ENCODE assay signal across 22 mouse cellular contexts in the genomic region with DNA sequence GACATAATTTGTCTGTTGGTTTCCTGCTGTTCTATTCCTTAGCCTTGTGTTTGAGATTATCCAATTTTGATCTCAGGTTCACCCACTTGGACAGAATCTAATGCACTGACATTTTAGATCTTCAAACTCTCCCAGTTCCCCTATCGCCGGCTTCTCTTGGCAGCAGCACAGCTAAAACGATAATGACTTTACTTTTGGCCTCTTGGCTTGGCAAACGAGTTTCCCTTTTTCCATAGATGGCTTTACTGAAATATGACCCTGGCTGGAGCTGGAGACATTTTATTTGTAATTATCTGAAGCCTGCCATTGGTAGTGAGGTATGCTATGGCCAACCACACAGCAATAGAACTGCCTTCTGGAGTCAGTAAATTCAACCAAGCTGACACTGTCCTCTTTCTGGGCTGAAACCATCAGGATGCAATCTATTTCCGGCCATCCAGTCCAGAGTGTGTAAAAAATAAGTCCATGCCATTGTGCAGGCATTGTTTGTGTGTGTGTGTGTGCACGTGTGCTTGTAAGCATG.
A peak's percentile ranks its signal among the peaks of the same experiment; 100 is the strongest.
DNase-seq lines count a peak whose midpoint lies in the region; ATAC-seq and TF ChIP-seq lines count a peak whose summit lies in the region.
"Had no signal": no experiment of that assay in that cellular context is flagged by ENCODE, and none has a peak within 500 bp of the region (broad histone marks: within the 10 kb centered on the region; RNA-seq: fewer than 3 reads in every experiment).

No protein-coding gene starts in this region.

- WGBS in kidney, postnatal 0 days = 46% methylated on average over 6 of the region's 6 CpGs
- 87% methylated on average over 6 of the region's 6 CpGs for WGBS in forebrain, embryonic 10.5 days
- 75% methylated on average over 6 of the region's 6 CpGs for WGBS in forebrain, embryonic 16.5 days

- no peak for TF ChIP-seq CTCF in kidney, postnatal 0 days (IDR thresholded peaks at IDR 0.05; ENCODE audit: low read depth)

- no peaks in the 10 kb centered on the region for H3K27me3 ChIP-seq in kidney, postnatal 0 days (ENCODE audit: insufficient read depth, low read length)
- H3K27me3 ChIP-seq in forebrain, embryonic 10.5 days (ENCODE audit: poor library complexity, severe bottlenecking) = no peaks in the 10 kb centered on the region
- H3K27me3 ChIP-seq in forebrain, embryonic 16.5 days (replicated peaks; ENCODE audit: control insufficient read depth, insufficient read depth, low read length) = no peaks in the 10 kb centered on the region
- H3K27me3 ChIP-seq: limb, embryonic 15.5 days; megakaryocyte, embryonic 14.5 days; midbrain, embryonic 15.5 days had no signal

- peak; percentile 2 for DNase-seq in gastrocnemius, adult 18-20 months (ENCODE audit: low spot score)
- no peak for DNase-seq in gastrocnemius, postnatal 10 days
- DNase-seq in kidney, postnatal 0 days (ENCODE audit: low spot score) = peak; percentile 6
- no peak for DNase-seq in kidney, adult 18-20 months
- peak; percentile 67 for DNase-seq in adipocyte (ENCODE audit: low spot score)
- DNase-seq in forelimb bud, embryonic 11.5 days (ENCODE audit: low read depth, low spot score) = peak; percentile 7
- DNase-seq in forebrain, embryonic 10.5 days (ENCODE audit: extremely low spot score, low spot score) = no peak
- DNase-seq: adrenal gland, postnatal 14 days; B cell, adult 2 months; cerebellum, adult 8-10 months; forebrain, postnatal 0 days; layer of hippocampus, adult 9-11 months; lung, adult 2 months; right cerebral cortex, adult 18-20 months; thymus, adult 18-20 months had no signal

- no peaks in the 10 kb centered on the region for H3K9me3 ChIP-seq in kidney, postnatal 0 days (replicated peaks; ENCODE audit: low read length)
- H3K9me3 ChIP-seq in forebrain, embryonic 10.5 days = no peaks in the 10 kb centered on the region
- H3K9me3 ChIP-seq in forebrain, embryonic 16.5 days (ENCODE audit: control insufficient read depth, low read length) = no peaks in the 10 kb centered on the region
- H3K9me3 ChIP-seq: limb, embryonic 15.5 days; megakaryocyte, embryonic 14.5 days; midbrain, embryonic 15.5 days had no signal

- no peak overlapping the region for H3K4me3 ChIP-seq in kidney, postnatal 0 days (replicated peaks; ENCODE audit: low read depth, low read length)
- no peak overlapping the region for H3K4me3 ChIP-seq in forebrain, embryonic 10.5 days
- H3K4me3 ChIP-seq in forebrain, embryonic 16.5 days (replicated peaks; ENCODE audit: low read length) = no peak overlapping the region
- H3K4me3 ChIP-seq: erythroblast, embryonic 14.5 days; limb, embryonic 15.5 days; megakaryocyte, embryonic 14.5 days; midbrain, embryonic 15.5 days had no signal

- H3K27ac ChIP-seq in kidney, postnatal 0 days = no peak overlapping the region
- no peak overlapping the region for H3K27ac ChIP-seq in forebrain, embryonic 10.5 days
- H3K27ac ChIP-seq in forebrain, embryonic 16.5 days (ENCODE audit: low read length) = no peak overlapping the region
- H3K27ac ChIP-seq: hindbrain, postnatal 0 days; limb, embryonic 15.5 days; midbrain, embryonic 15.5 days had no signal

- H3K4me2 ChIP-seq in kidney, postnatal 0 days (ENCODE audit: low read length) = no peak overlapping the region
- H3K4me2 ChIP-seq in forebrain, embryonic 16.5 days (ENCODE audit: low read length) = no peak overlapping the region
- H3K4me2 ChIP-seq: heart, embryonic 11.5 days; limb, embryonic 15.5 days; midbrain, embryonic 15.5 days had no signal

- H3K36me3 ChIP-seq in kidney, postnatal 0 days (ENCODE audit: insufficient read depth, low read length) = no peaks in the 10 kb centered on the region
- no peaks in the 10 kb centered on the region for H3K36me3 ChIP-seq in forebrain, embryonic 10.5 days (replicated peaks)
- H3K36me3 ChIP-seq in forebrain, embryonic 16.5 days (ENCODE audit: control insufficient read depth, insufficient read depth) = no peaks in the 10 kb centered on the region
- H3K36me3 ChIP-seq: limb, embryonic 15.5 days; midbrain, embryonic 15.5 days had no signal

- H3K9ac ChIP-seq in kidney, postnatal 0 days (ENCODE audit: low read depth, low read length) = no peak overlapping the region
- H3K9ac ChIP-seq in forebrain, embryonic 16.5 days (replicated peaks; ENCODE audit: low read depth, low read length) = no peak overlapping the region
- H3K9ac ChIP-seq: forebrain, postnatal 0 days; limb, embryonic 15.5 days; midbrain, embryonic 15.5 days had no signal

- 0 out of 2 replicates have a peak, but pooled peaks cover 5% of the 10 kb centered on the region for H3K4me1 ChIP-seq in kidney, postnatal 0 days (replicated peaks; ENCODE audit: insufficient read depth, low read length)
- H3K4me1 ChIP-seq in forebrain, embryonic 10.5 days = no peaks in the 10 kb centered on the region
- no peaks in the 10 kb centered on the region for H3K4me1 ChIP-seq in forebrain, embryonic 16.5 days (replicated peaks; ENCODE audit: control insufficient read depth, insufficient read depth, low read length)
- H3K4me1 ChIP-seq: megakaryocyte, embryonic 14.5 days; midbrain, embryonic 15.5 days had no signal

- no peak for ATAC-seq in kidney, postnatal 0 days (replicated peaks; ENCODE audit: low FRiP score, low read depth)
- no peak for ATAC-seq in forebrain, embryonic 16.5 days
- ATAC-seq: forebrain, postnatal 0 days; hindbrain, postnatal 0 days; midbrain, embryonic 15.5 days had no signal

Comparison
In these comparisons a context has a peak if more than half of its experiments do, and no peak if none do; other contexts are left out.
1. DNase-seq: peak in gastrocnemius, adult 18-20 months (single experiment), kidney, postnatal 0 days (single experiment), adipocyte (single experiment) and forelimb bud, embryonic 11.5 days (single experiment); none in gastrocnemius, postnatal 10 days (single experiment), kidney, adult 18-20 months (single experiment) and forebrain, embryonic 10.5 days (single experiment).